Mouse (Mus musculus) G1E (cell line): ENCODE measurements around the gene AC131692.1. TPM values are rescaled to one million over a fixed set of nuclear protein-coding genes. Genes with fewer than 3 reads are reported as not detected.

Experiments used
- ATAC-seq: 2 replicates; pipeline ENCODE4 v1.8.0; 2016; ENCODE audit warnings: mild to moderate bottlenecking; ENCODE audit not compliant: insufficient number of reproducible peaks, poor library complexity, low FRiP score, severe bottlenecking; ENCODE audit errors: extremely low read depth
- DNase-seq: peaks from one replicate; pipeline ENCODE4 v3.0.0; 2012; ENCODE audit warnings: low spot score
- H3K27me3 ChIP-seq: 2 replicates; pipeline ENCODE4 v1.6.1; 2012; ENCODE audit warnings: mild to moderate bottlenecking, low read length, inconsistent platforms; ENCODE audit not compliant: insufficient read depth
- H3K36me3 ChIP-seq: replicated peaks from 2 replicates; pipeline ENCODE3; 2012; ENCODE audit warnings: mild to moderate bottlenecking, inconsistent platforms
- H3K4me1 ChIP-seq: 2 replicates; pipeline ENCODE4 v1.6.1; 2012; ENCODE audit warnings: low read depth, low read length, inconsistent platforms, mixed read lengths; ENCODE audit not compliant: insufficient read depth
- H3K4me3 ChIP-seq: 2 replicates; pipeline ENCODE4 v1.5.1; 2012; ENCODE audit warnings: low read depth, mild to moderate bottlenecking, inconsistent platforms, low read length, moderate library complexity, mixed read lengths
- H3K9me3 ChIP-seq: replicated peaks from 2 replicates; pipeline ENCODE4 v1.6.1; 2012; ENCODE audit warnings: inconsistent platforms
- CTCF ChIP-seq: IDR thresholded peaks from 2 replicates; pipeline ENCODE4 v1.5.1; 2012; ENCODE audit warnings: low read depth, low read length, inconsistent platforms, mixed read lengths
- GATA1 ChIP-seq: IDR thresholded peaks from 2 replicates; pipeline ENCODE4 v1.6.1; 2012; ENCODE audit warnings: borderline replicate concordance, low read length, inconsistent platforms, mixed read lengths
- GATA2 ChIP-seq: IDR thresholded peaks from 2 replicates; pipeline ENCODE4 v1.6.1; 2012; ENCODE audit warnings: low read depth, low read length, inconsistent platforms, borderline replicate concordance
- POLR2AphosphoS5 ChIP-seq: IDR thresholded peaks from 2 replicates; pipeline ENCODE4 v1.6.1; 2012; ENCODE audit warnings: low read depth, low read length, inconsistent platforms; ENCODE audit not compliant: insufficient replicate concordance
- TAL1 ChIP-seq: conservative IDR thresholded peaks from 2 replicates; pipeline ENCODE4 v1.6.1; 2012; ENCODE audit warnings: low read depth, low read length, inconsistent platforms, mixed read lengths
- polyA plus RNA-seq: library from polyadenylated mRNA; stranded (reverse); fragments of >175 nt; gene quantifications from 2 replicates; pipeline ENCODE4 v1.2.3, GENCODE M21; 2012
- total RNA-seq, 2 experiments: library from RNA; stranded (forward) in 1 of 2; stranded (reverse) in 1 of 2; fragments of 200-1000 nt in 1 of 2; fragments of >200 nt in 1 of 2; fragmentation: Nextera tagmentation in 1 of 2; gene quantifications; 2 replicates each; pipeline ENCODE4 v1.2.3; 2014 to 2017

The AC131692.1 gene
- total and polyA plus RNA-seq, 3 experiments: 1.4 to 5.6 (median 3.4) TPM

DNA sequence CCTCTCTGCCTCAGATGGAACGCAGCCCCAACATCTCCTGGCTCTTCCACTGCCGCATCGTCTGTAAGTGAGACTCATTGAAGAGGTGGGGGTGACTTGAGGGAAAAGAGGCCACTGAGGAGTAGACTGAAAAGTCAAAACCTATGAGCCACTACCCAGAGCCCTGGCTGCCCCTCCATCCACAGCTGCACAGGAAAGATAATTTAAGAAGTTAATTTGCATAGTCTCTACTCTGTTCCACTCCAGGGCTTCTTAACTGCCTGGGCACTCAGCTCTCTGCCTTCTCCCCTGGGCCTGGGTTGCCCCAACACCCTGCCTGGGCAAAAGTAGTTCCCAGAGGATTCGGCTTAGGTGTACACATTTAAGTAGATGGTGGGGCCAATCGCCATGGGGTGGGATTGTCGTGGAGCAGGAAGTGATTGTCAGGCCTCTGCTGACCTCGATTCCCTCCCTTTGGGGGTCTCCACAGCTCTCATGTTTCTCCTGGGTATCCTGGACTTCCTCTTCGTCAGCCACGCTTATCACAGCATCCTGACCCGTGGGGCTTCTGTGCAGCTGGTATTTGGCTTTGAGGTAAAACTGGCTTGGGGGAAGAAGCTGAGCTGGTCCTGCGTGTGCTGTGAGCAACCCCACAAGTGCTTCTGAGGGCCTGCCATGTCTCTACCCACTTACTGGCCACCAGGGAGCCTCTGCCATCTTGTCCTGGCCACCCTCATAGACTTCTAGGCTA is 45.4 kb upstream of the AC131692.1 start:
- Histone ChIP-seq H3K27me3 (no peaks in the 10 kb centered on the region), H3K9me3 (no peaks in the 10 kb centered on the region), H3K4me3 (peak overlapping the region; percentile 90; the same call in 1 of the 2 replicates), H3K36me3 (peaks cover 67% of the 10 kb centered on the region), H3K4me1 (peaks cover 73% of the 10 kb centered on the region)
- DNase-seq: no peak
- TF ChIP-seq GATA2 (no peak), POLR2AphosphoS5 (no peak)
- ATAC-seq: no peak

DNA sequence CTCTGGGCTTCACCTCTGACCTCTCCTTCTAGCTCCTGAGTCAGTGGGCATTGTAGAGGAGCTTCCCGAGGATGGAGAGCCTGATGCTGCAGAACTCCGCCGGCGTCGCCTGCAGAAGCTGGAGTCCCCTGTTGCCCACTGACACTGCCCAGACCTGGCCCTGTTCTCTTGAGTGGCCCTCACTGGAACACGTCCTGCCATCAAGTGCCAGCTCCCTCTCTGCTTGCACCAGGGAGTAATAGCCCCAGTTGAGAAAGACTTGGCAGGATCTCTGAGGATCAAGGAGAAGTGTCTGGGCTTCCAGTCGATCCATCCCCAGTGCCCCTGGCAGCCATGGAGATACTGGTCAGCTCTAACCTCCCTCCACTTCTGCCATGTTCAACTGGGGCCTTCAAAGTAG is 41.7 kb upstream of the AC131692.1 start:
- no peak overlapping the region for H3K4me3 ChIP-seq
- peaks cover 86% of the 10 kb centered on the region for H3K4me1 ChIP-seq

DNA sequence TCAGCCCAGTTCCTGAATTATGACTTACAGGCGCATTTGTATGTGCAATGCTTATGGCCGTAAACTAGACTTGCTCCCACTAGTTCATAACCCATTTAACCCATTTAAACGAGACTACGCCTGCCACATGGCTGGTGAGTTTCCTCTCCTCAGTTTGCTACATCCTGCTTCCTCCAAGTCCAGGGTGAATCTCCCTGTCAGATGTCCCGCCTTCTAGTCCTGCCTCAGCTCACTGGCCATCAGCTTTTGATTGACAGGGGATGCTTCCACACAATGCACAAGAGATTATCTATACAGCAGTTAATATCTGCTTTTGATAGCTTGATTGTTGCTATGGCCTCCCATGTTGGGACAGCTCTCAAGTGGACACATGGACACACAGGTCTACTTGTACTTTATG is 39.9 kb upstream of the AC131692.1 start:
- DNase-seq (no peak), ATAC-seq (no peak)
- no peak for TF ChIP-seq GATA1
- no peak for TF ChIP-seq CTCF
- TF ChIP-seq POLR2AphosphoS5: no peak
- no peak for TF ChIP-seq TAL1
- no peak for TF ChIP-seq GATA2
- Histone ChIP-seq H3K27me3 (no peaks in the 10 kb centered on the region), H3K36me3 (peaks cover 86% of the 10 kb centered on the region), H3K4me3 (no peak overlapping the region), H3K4me1 (peaks cover 75% of the 10 kb centered on the region), H3K9me3 (no peaks in the 10 kb centered on the region)

More for the DNA sequence above, 41.7 kb upstream of the AC131692.1 start:
- ATAC-seq (no peak), DNase-seq (no peak)
- Histone ChIP-seq H3K9me3 (no peaks in the 10 kb centered on the region), H3K36me3 (peaks cover 91% of the 10 kb centered on the region), H3K27me3 (no peaks in the 10 kb centered on the region)
- TF ChIP-seq GATA1: no peak
- no peak for TF ChIP-seq GATA2
- no peak for TF ChIP-seq POLR2AphosphoS5
- no peak for TF ChIP-seq CTCF
- TF ChIP-seq TAL1: no peak

DNA sequence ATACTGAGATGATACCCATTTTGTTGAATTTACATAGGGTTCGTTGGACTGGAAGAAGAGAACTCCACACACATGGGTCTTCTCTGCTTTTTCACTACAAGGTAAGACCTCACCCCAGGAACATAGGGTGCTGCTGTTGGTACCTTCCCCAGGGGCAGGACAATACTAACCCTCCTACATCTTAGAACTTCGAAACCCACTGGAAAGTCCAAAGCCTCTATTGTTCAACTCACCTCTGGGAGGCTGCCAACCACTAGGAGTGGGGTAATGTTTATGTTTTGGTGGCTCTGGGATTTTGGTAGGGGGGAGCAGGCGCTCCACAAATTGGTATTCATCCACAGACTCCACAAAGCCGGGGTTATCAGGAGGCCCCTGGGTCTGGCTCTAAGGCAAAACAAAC is 37.5 kb upstream of the AC131692.1 start:
- ATAC-seq (no peak), DNase-seq (no peak)
- Histone ChIP-seq H3K36me3 (peaks cover 75% of the 10 kb centered on the region), H3K4me3 (peak overlapping the region; percentile 97), H3K27me3 (no peaks in the 10 kb centered on the region), H3K4me1 (peaks cover 68% of the 10 kb centered on the region), H3K9me3 (no peaks in the 10 kb centered on the region)
- TF ChIP-seq POLR2AphosphoS5 (no peak), CTCF (no peak), GATA1 (no peak), TAL1 (no peak), GATA2 (no peak)

- Histone ChIP-seq H3K4me3 (peak within 1 kb of the TSS; percentile 97), H3K27me3 (no peaks in the 10 kb centered on the region), H3K4me1 (peaks cover 68% of the 10 kb centered on the region), H3K36me3 (peaks cover 75% of the 10 kb centered on the region), H3K9me3 (no peaks in the 10 kb centered on the region)
- peak; percentile 69 for ATAC-seq
- TF ChIP-seq GATA2 (no peak), GATA1 (no peak), TAL1 (no peak), POLR2AphosphoS5 (no peak), CTCF (no peak)
- peak; percentile 80 for DNase-seq
These were observed 36.7 kb upstream of the AC131692.1 start, which contains the start of the genes Mrpl49 and Fau for GRCm38 (mm10) chr19:6057313-6058096. Gene Mrpl49 (minus strand): TSS chr19:6057785. Gene Fau (plus strand): TSS chr19:6057844.

DNA sequence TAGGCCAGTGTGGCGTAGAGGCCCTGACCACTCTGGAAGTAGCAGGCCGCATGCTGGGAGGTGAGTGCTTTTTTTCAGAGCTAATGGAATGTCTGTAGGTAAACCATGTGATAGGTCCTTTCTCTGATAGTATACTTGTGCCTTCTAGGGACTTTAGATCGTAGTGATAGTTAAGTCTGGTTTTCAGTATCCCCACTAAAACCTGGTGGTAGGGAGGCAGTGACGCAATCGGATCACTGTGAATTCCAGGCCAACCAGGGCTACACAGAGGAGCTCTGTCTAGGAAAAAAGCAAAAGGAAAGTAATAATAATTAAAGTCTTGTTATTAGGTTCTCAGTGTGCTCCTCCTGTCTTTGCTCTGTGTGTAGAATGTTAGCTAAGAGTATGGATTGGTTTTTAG is 35.7 kb upstream of the AC131692.1 start:
- Histone ChIP-seq H3K4me1 (peaks cover 70% of the 10 kb centered on the region), H3K36me3 (peaks cover 75% of the 10 kb centered on the region), H3K9me3 (no peaks in the 10 kb centered on the region), H3K4me3 (peak overlapping the region; percentile 97), H3K27me3 (no peaks in the 10 kb centered on the region)
- TF ChIP-seq TAL1 (no peak), POLR2AphosphoS5 (no peak), GATA2 (no peak), CTCF (no peak), GATA1 (no peak)
- ATAC-seq (no peak), DNase-seq (no peak)
